Mouse (Mus musculus) liver, embryonic 14 days (tissue): ENCODE data around the gene Cdc34. TPM values are rescaled to one million over a fixed set of nuclear protein-coding genes. Genes with fewer than 3 reads are reported as not detected.

Source experiments
- polyA plus RNA-seq: library from polyadenylated mRNA; depleted of rRNA; stranded (reverse); fragments of >200 nt; gene quantifications from 2 replicates; pipeline ENCODE4 v1.2.3, GENCODE M21; 2012; rRNA removed

Gene Cdc34
- 114 and 122 TPM in 2 replicates for polyA plus RNA-seq

GRCm38 (mm10) chr10:79681591-79682245, at the start of gene Cdc34:
Gene Cdc34 (plus strand): TSS chr10:79682195.

GRCm38 (mm10) chr10:79637128-79638110, 44.6 kb upstream of the Cdc34 start, which contains the start of gene Shc2:
Gene Shc2 (minus strand): TSS chr10:79637918.

GRCm38 (mm10) chr10:79645711-79646110, 36.3 kb upstream of the Cdc34 start, which contains the start of gene Odf3l2:
Gene Odf3l2 (minus strand): TSS chr10:79645738.

GRCm38 (mm10) chr10:79664131-79664665, 17.8 kb upstream of the Cdc34 start, which contains the start of gene Madcam1:
Gene Madcam1 (plus strand): TSS chr10:79664559.

GRCm38 (mm10) chr10:79668771-79669575, 13.0 kb upstream of the Cdc34 start, which contains the start of gene Tpgs1:
Gene Tpgs1 (plus strand): TSS chr10:79669369.

GRCm38 (mm10) chr10:79688720-79689119, 6.7 kb downstream of the Cdc34 start, which contains the start of gene Gzmm:
Gene Gzmm (plus strand): TSS chr10:79689020.

GRCm38 (mm10) chr10:79704065-79704969, 22.3 kb downstream of the Cdc34 start, which contains the start of gene Bsg:
Gene Bsg (plus strand): TSS chr10:79704491.

GRCm38 (mm10) chr10:79716254-79716987, 34.4 kb downstream of the Cdc34 start, which contains the start of gene Hcn2:
Gene Hcn2 (plus strand): TSS chr10:79716634.

Other genes with a start within 250 kb of the Cdc34 start
- gene Vmn2r83, start 213.5 kb upstream of the Cdc34 start, polyA plus RNA-seq, result not detected in 2 replicates
- gene Plpp2, start 148.4 kb upstream of the Cdc34 start, polyA plus RNA-seq, result 7.6 and 11.0 TPM in 2 replicates
- gene Mier2, start 127.0 kb upstream of the Cdc34 start, polyA plus RNA-seq, result 13.2 and 15.8 TPM in 2 replicates
- not detected in 2 replicates for gene Theg, start 94.9 kb upstream of the Cdc34 start, polyA plus RNA-seq
- gene C2cd4c, start 68.2 kb upstream of the Cdc34 start, polyA plus RNA-seq, result 0.02 TPM in 2 replicates
- 0.12 and 0.34 TPM in 2 replicates for gene Shc2, start 44.3 kb upstream of the Cdc34 start, polyA plus RNA-seq
- gene Odf3l2, start 36.5 kb upstream of the Cdc34 start, polyA plus RNA-seq, result not detected in 2 replicates
- gene Madcam1, start 17.6 kb upstream of the Cdc34 start, polyA plus RNA-seq, result 0.15 and 0.27 TPM in 2 replicates
- gene Tpgs1, start 12.8 kb upstream of the Cdc34 start, polyA plus RNA-seq, result 13.3 and 13.8 TPM in 2 replicates
- gene Gzmm, start 6.8 kb downstream of the Cdc34 start, polyA plus RNA-seq, result 0.07 and 0.23 TPM in 2 replicates
- gene Bsg, start 22.3 kb downstream of the Cdc34 start, polyA plus RNA-seq, result 516 and 611 TPM in 2 replicates
- 0.07 and 0.08 TPM in 2 replicates for gene Hcn2, start 34.4 kb downstream of the Cdc34 start, polyA plus RNA-seq
- 15.2 and 16.1 TPM in 2 replicates for gene Polrmt, start 64.4 kb downstream of the Cdc34 start, polyA plus RNA-seq
- gene Fgf22, start 72.9 kb downstream of the Cdc34 start, polyA plus RNA-seq, result not detected in 2 replicates
- 40.0 and 46.4 TPM in 2 replicates for gene Rnf126, start 84.8 kb downstream of the Cdc34 start, polyA plus RNA-seq
- gene Fstl3, start 95.1 kb downstream of the Cdc34 start, polyA plus RNA-seq, result 0.50 and 0.51 TPM in 2 replicates
- gene Prss57, start 108.8 kb downstream of the Cdc34 start, polyA plus RNA-seq, result 1.9 and 3.0 TPM in 2 replicates
- gene Palm, start 111.4 kb downstream of the Cdc34 start, polyA plus RNA-seq, result 3.6 and 3.9 TPM in 2 replicates
- gene Misp, start 138.8 kb downstream of the Cdc34 start, polyA plus RNA-seq, result 0.16 TPM in 2 replicates
- 117 and 130 TPM in 2 replicates for gene Ptbp1, start 172.2 kb downstream of the Cdc34 start, polyA plus RNA-seq
- 119 and 171 TPM in 2 replicates for gene Prtn3, start 192.3 kb downstream of the Cdc34 start, polyA plus RNA-seq
- gene Plppr3, start 192.4 kb downstream of the Cdc34 start, polyA plus RNA-seq, result 6.2 and 6.7 TPM in 2 replicates
- 36.8 and 63.1 TPM in 2 replicates for gene Elane, start 204.1 kb downstream of the Cdc34 start, polyA plus RNA-seq
- 0.03 TPM in 1 of 2 replicates, not detected in the other for gene Cfd, start 208.7 kb downstream of the Cdc34 start, polyA plus RNA-seq
- 11.7 and 12.4 TPM in 2 replicates for gene Med16, start 226.7 kb downstream of the Cdc34 start, polyA plus RNA-seq
- gene Gm26602, start 228.7 kb downstream of the Cdc34 start, polyA plus RNA-seq, result not detected in 2 replicates
- gene Kiss1r, start 234.8 kb downstream of the Cdc34 start, polyA plus RNA-seq, result 0.23 and 0.24 TPM in 2 replicates
- 28.2 and 33.7 TPM in 2 replicates for gene R3hdm4, start 239.0 kb downstream of the Cdc34 start, polyA plus RNA-seq
- 4.7 and 5.8 TPM in 2 replicates for gene Arid3a, start 244.8 kb downstream of the Cdc34 start, polyA plus RNA-seq